Mouse (Mus musculus): ENCODE results near the gene P4ha1.
"Not testable (repeated sequence)": the region's sequence is repeated elsewhere in the genome, so short reads cannot be mapped to it uniquely, and the experiment has no call there.

Gene P4ha1

GRCm38 (mm10) chr10:59323100-59323487 is at the start of gene P4ha1:
Gene P4ha1 (plus strand): TSS chr10:59323296.
- DNase-seq (ENCODE audit: low spot score in 2 of 2) = peak; percentile 91 to 92

DNA sequence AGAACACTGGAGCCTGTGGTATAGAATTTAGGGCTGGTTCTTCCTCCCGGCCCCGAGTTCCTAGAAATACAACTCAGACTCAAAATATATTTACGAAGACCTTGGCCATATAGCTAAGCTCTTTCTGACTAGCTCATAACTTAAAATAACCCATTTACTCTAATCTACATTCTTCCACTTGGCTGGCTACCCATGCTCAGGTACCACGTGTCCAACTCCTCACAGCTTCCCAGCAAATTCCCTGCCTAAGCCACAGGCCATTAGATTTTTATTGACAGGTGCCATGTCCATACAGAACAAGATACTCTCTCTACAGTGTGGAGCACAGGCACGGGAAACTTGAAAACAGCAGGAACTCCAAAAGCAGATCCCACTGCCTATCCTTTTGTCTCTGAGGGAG is 47.4 kb upstream of the P4ha1 start:
- no peak for DNase-seq (ENCODE audit: low spot score in 2 of 2)

GRCm38 (mm10) chr10:59277116-59277515 is 46.0 kb upstream of the P4ha1 start:
- DNase-seq (ENCODE audit: low spot score in 2 of 2) = no peak

DNA sequence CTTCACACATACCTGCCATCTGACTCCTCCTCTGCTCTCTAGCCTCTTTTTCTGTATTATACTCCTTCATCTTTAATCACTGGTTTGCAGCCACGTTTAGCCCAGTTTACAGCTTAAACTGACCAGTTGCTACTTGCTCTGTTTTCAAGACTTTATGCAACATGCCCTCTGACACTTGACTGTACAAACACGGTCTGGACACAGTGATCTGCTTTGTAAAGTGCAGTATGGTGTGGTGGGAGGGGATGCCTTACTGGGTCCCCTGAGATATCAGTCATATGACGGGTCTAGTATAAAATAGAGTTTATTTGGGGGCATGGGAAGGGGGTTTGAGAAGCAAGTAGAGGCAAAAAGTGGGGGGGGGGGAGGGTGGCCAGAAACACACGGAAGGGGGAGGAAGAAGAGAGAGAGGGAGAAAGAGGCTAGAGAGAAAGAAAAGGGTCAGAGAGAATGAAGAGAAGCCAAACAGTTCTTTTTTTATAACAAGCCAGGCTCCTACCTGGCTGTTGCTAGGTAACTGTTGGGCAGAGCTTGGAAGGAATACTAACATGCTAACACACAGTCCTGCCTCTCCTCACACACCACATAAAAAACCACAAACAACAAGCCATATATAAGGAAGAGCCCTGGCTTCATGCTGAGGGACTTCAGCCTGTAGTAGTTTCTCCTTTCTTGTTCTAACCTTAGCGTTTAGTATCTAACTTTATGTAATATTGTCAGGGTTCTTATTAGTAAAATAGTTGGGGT is 45.2 kb upstream of the P4ha1 start:
- no peak for DNase-seq (ENCODE audit: low spot score in 2 of 2)

DNA sequence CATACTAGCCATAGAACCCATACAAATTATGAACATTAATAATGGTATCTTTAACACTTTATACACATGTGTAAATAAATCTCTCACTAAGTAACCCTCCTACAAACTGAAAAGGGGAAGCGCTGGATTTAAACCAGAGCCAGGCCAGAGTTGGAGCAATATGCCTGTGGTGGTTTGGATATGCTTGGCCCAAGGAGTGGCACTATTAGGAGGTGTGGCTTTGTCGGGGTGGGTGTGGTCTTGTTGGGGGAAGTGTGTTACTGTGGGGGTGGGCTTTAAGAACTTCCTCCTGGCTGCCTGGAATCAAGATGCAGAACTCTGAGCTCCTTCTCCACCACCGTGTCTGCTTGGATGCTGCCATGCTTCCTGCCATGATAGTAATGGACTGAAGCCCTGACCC is 39.9 kb upstream of the P4ha1 start:
- no peak for DNase-seq (ENCODE audit: low spot score in 2 of 2)

- no peak for DNase-seq (ENCODE audit: low spot score in 2 of 2)
Measured at GRCm38 (mm10) chr10:59283749-59284148, 39.3 kb upstream of the P4ha1 start.

DNA sequence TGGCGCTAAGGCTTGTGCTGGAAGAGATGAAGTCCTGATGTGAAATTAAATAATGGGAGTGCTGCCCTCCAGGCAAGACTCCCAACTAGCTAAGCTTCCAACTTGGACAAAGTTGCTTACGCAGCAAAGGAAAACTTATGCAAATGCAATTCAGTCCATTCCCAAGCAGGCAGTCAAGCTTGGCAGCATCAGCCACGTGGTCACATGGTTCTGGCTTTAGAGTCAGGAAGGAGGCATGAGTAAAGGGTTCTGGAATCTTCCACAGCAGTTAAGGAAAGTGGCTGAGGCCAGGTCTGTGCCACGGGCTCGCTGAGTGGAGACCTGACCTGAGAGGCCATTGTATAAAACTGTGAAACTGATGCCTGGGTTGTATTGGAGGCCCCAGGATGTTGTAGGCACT is 37.6 kb upstream of the P4ha1 start:
- no peak for DNase-seq (ENCODE audit: low spot score in 2 of 2)

DNA sequence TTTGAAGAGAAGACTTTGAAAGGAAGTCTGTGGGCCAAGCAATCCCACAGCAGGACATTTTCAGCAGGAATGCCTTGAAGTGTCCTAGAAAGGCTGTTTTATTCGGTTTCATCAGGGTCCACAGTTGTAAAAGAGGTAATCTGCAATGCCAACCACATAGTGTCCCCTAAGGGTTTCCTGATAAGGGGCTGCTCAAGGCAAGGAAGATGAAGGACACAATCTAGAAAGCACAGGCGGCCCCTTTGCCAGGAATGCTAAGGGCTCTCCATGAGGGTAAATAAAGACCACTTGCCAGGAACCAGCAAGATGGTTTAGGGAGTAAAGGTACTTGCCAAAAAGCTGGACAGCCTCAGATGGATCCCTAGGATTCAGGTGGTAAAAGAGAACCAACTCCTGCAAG is 35.8 kb upstream of the P4ha1 start:
- DNase-seq (ENCODE audit: low spot score in 2 of 2) = no peak

GRCm38 (mm10) chr10:59287662-59288061 is 35.4 kb upstream of the P4ha1 start:
- no peak for DNase-seq (ENCODE audit: low spot score in 2 of 2)

DNA sequence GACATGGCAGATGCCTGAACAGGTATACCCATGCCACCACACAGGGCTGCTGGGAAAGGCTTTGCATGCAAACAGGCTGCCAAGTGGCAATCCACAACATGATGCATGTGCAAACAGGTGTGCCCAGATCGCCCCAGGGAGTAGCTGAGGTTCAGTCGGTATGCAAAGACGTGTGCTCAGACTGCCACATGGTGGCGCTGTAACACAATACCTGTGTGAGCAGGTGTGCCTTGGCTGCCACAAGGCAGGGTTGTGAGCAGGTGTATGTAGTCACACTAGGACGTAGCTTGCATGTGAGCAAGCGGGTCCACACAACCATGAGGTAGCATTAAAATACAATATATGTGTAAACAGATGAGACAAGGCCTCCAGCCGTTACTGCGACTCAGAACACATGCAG is 34.0 kb upstream of the P4ha1 start:
- DNase-seq (ENCODE audit: low spot score in 2 of 2) = no peak

- DNase-seq (ENCODE audit: low spot score in 2 of 2) = no peak
Measured at GRCm38 (mm10) chr10:59291536-59291935, 31.6 kb upstream of the P4ha1 start.

GRCm38 (mm10) chr10:59292079-59292478 is 31.0 kb upstream of the P4ha1 start:
- no peak for DNase-seq (ENCODE audit: low spot score in 2 of 2)

GRCm38 (mm10) chr10:59292558-59292957 is 30.5 kb upstream of the P4ha1 start:
- DNase-seq (ENCODE audit: low spot score in 2 of 2) = peak in 1 of 2 experiments; percentile 52

DNA sequence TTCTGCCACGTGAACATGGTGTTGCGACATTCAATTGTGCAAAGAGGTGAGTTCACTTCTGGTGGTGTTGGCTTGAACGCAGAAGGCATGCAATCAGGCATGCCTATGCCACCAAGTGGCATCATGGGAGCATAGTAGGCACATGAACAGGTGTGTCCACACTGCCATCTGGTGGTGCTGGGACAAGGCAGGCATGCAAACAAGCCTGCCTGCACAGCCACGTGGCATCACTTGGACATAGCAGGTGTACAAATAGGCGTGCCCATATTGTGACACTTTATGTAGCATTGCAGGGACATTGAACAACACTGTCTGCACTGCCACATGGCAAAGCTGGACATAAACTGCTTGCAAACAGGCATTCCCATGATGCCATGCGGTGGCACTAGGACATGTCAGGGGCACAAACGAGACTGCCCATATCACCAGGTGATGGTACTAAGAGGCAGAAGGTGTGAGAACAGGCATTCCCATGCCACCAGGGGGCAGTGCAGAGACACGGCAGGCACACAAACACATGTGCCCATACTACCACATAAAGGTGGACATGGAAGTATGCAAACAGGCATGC is 27.8 kb upstream of the P4ha1 start:
- DNase-seq (ENCODE audit: low spot score in 2 of 2) = peak; percentile 45 to 60

- peak; percentile 36 to 65 for DNase-seq (ENCODE audit: low spot score in 2 of 2)
Measured at GRCm38 (mm10) chr10:59296261-59296660, 26.8 kb upstream of the P4ha1 start.

- DNase-seq (ENCODE audit: low spot score in 2 of 2) = not testable (repeated sequence)
Measured at GRCm38 (mm10) chr10:59302671-59303070, 20.4 kb upstream of the P4ha1 start.

GRCm38 (mm10) chr10:59308993-59309715 is 13.9 kb upstream of the P4ha1 start:
- peak in 1 of 2 experiments; percentile 32 for DNase-seq (ENCODE audit: low spot score in 2 of 2)

DNA sequence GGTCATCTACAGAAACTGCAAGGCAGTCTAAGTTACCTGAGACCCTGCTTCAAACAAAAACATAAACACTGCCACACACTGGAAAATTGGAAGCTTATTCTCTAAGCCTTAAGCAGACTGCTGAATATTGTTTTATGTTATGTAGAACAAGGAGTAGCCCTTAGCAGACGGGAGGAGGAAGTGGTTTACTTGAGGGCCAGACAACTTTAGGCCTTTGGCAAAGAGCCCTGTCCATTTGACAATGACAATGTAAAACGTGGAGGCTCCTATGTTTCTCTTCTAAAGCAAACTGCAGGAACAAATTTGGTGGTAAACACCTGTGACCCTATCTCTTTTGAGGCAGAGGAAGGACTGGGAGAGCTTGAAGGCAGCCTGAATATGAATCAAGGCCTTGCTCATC is 13.0 kb upstream of the P4ha1 start:
- DNase-seq (ENCODE audit: low spot score in 2 of 2) = no peak

DNA sequence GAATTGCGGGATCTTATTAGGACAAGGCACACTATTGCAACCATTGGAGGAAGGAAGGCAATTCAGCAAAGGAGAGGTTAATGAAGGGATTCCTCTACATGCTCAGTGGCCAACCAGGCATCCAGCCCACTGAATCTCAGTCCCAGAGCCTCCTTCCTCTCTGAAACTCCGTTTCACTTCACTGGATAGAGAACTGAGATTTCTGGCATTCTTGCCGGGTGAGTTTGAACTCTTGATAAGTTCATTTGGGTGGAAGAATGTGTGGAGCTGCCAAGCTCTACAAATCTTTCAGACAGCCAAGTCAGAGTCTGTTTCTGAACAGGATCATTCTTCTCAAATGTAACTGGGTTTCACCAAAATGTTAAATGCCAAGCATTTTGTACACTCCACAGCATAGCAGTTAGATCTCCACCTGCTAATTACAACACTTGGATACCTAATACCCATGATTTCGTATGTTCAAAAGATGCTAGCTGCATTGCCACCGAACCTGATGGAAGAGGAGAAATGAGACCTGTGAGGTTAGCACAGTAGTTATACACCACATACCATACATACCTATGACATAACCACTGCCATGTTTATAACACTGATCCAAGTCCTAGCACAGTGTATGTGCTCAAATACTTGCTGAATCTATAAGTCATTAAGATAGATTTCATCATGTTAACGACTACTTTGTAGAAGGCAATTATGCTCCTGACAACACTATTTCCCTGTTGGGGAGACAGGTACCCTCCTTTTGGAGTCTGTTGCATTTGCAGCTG is 12.2 kb upstream of the P4ha1 start:
- DNase-seq (ENCODE audit: low spot score in 2 of 2) = no peak

GRCm38 (mm10) chr10:59311881-59312280 is 11.2 kb upstream of the P4ha1 start:
- no peak for DNase-seq (ENCODE audit: low spot score in 2 of 2)

GRCm38 (mm10) chr10:59321112-59321511 is 2.0 kb upstream of the P4ha1 start:
- no peak for DNase-seq (ENCODE audit: low spot score in 2 of 2)

- DNase-seq (ENCODE audit: low spot score in 2 of 2) = no peak
Measured at GRCm38 (mm10) chr10:59322271-59322670, 825 bp upstream of the P4ha1 start.

Data from spleen, postnatal 14 days (tissue).